Mouse (Mus musculus): ENCODE data around the gene Vps9d1.

- no peak for TF ChIP-seq CTCF (IDR thresholded peaks at IDR 0.05; ENCODE audit: borderline replicate concordance, control insufficient read depth, extremely low read depth, insufficient read depth, low read length, poor library complexity)
- no peak for TF ChIP-seq POLR2A (IDR thresholded peaks at IDR 0.05; ENCODE audit: control insufficient read depth, extremely low read depth, insufficient read depth, low read length, poor library complexity)
These were observed 40.9 kb downstream of the Vps9d1 start for GRCm38 (mm10) chr8:123213118-123213772.

Data from thymus, adult 2 months (tissue).